8 mouse cellular contexts compared by ENCODE assay signal in the genomic region with DNA sequence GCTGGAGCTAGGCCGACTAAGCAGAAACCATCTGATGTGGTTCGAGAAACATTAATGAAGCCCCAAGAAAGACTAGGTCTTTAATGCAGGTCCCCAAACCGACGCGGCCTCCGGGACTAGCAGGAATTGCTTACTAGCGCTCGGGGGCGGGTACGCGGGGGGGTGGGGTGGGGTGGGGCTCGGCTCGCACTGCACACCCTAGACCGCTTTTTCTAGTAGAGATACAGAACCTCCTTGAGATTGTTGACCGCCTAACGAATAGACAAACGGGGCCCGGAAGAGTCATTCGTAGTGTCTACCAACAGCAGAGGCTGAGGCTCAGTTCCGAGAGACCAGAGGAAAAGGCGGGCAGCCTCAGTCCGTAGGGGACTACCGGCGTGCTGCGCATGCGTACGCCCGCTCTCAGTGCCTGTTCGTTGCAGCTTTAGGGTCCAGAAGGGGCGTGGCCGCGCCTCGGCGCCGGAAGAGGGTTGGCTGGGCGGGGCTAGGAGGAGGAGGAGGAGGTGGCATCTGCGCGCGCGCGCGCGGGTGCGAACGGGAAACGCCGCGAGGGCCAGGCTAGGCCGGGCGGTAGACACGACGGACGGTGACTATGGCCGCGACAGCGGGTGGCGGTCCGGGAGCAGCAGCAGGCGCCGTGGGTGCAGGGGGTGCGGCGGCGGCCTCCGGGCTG. TPM values are rescaled to one million over a fixed set of nuclear protein-coding genes. Genes with fewer than 3 reads are reported as not detected.
DNase-seq lines count a peak whose midpoint lies in the region; ATAC-seq and TF ChIP-seq lines count a peak whose summit lies in the region.

No protein-coding gene starts in this region.

- TF ChIP-seq CTCF in lung, postnatal 0 days (IDR thresholded peaks at IDR 0.05) = no peak

- peak overlapping the region; percentile 99 for H3K27ac ChIP-seq in hindbrain, embryonic 10.5 days
- H3K27ac ChIP-seq in lung, postnatal 0 days (ENCODE audit: low read length) = peak overlapping the region; percentile 82

- WGBS in hindbrain, embryonic 10.5 days = under 1% methylated on average over 64 of the region's 64 CpGs
- WGBS in lung, postnatal 0 days = under 1% methylated on average over 60 of the region's 64 CpGs

- H3K4me3 ChIP-seq in hindbrain, embryonic 10.5 days = peak overlapping the region; percentile 93
- H3K4me3 ChIP-seq in lung, postnatal 0 days (ENCODE audit: low read depth, low read length) = peak overlapping the region; percentile 88

- H3K27me3 ChIP-seq in hindbrain, embryonic 10.5 days (ENCODE audit: insufficient read depth, poor library complexity, severe bottlenecking) = no peaks in the 10 kb centered on the region
- no peaks in the 10 kb centered on the region for H3K27me3 ChIP-seq in lung, postnatal 0 days (replicated peaks; ENCODE audit: insufficient read depth, low read length)

- DNase-seq in MN1 (ENCODE audit: low spot score) = peak; percentile 99
- DNase-seq in cerebellum, adult 9-10 months = peak; percentile 99
- peak; percentile 100 for DNase-seq in hindbrain, embryonic 10.5 days (ENCODE audit: low spot score)
- peak; percentile 99 for DNase-seq in layer of hippocampus, adult 9-11 months
- DNase-seq in lung, postnatal 0 days (ENCODE audit: low spot score) = peak; percentile 99
- DNase-seq in ovary, postnatal 14 days (ENCODE audit: low spot score) = peak; percentile 99
- peak; percentile 100 for DNase-seq in thymus, postnatal 14 days

- peaks cover 34% of the 10 kb centered on the region for H3K36me3 ChIP-seq in hindbrain, embryonic 10.5 days
- H3K36me3 ChIP-seq in lung, postnatal 0 days (ENCODE audit: insufficient read depth, low read length) = no peaks in the 10 kb centered on the region

- peak overlapping the region; percentile 91 for H3K4me2 ChIP-seq in lung, postnatal 0 days (replicated peaks; ENCODE audit: low read depth, low read length)

- H3K9me3 ChIP-seq in hindbrain, embryonic 10.5 days = no peaks in the 10 kb centered on the region
- no peaks in the 10 kb centered on the region for H3K9me3 ChIP-seq in lung, postnatal 0 days (ENCODE audit: low read length)

- TF ChIP-seq EP300 in lung, postnatal 0 days (IDR thresholded peaks at IDR 0.05) = no peak

- ATAC-seq in frontal cortex, adult (ENCODE audit: low TSS enrichment) = peak; percentile 97
- ATAC-seq in lung, postnatal 0 days = peak; percentile 98

- peaks cover 27% of the 10 kb centered on the region for H3K4me1 ChIP-seq in hindbrain, embryonic 10.5 days (replicated peaks)
- peaks cover 3% of the 10 kb centered on the region; the same call in 1 of the 2 replicates for H3K4me1 ChIP-seq in lung, postnatal 0 days (ENCODE audit: insufficient read depth, low read depth, low read length)

- peak overlapping the region; percentile 69 for H3K9ac ChIP-seq in lung, postnatal 0 days (replicated peaks; ENCODE audit: low read depth)

RNA-seq across cellular contexts. Expression of a gene that starts 14.0 kb away (rescaled TPM):
- polyA plus RNA-seq in hindbrain, embryonic 10.5 days (2016; fragmentation: Nextera tagmentation; extraction: Ambion mirVana) = 179 and 194 TPM in 2 replicates
- 51.7 and 56.7 TPM in 2 replicates for polyA plus RNA-seq in lung, postnatal 0 days (2015; fragmentation: Nextera tagmentation; extraction: Ambion mirVana)

RNA-seq across cellular contexts. Expression of a gene that starts 14.2 kb away (rescaled TPM):
- polyA plus RNA-seq in hindbrain, embryonic 10.5 days (2016; fragmentation: Nextera tagmentation; extraction: Ambion mirVana) = 180 and 201 TPM in 2 replicates
- 26.4 and 29.2 TPM in 2 replicates for polyA plus RNA-seq in lung, postnatal 0 days (2015; fragmentation: Nextera tagmentation; extraction: Ambion mirVana)

Comparison
In these comparisons a context has a peak if more than half of its experiments do, and no peak if none do; other contexts are left out.
1. Peak in every context shown above with its lines: DNase-seq, ATAC-seq, H3K4me3 ChIP-seq and H3K27ac ChIP-seq.